Mouse (Mus musculus): ENCODE measurements at regions not wholly inside any gene's neighbourhood (a gene's known extent, or its start where the extent isn't known, plus 50 kb on each side); places are given as distances from the start of the nearest gene placed in this dataset.

GRCm38 (mm10) chr17:48858891-48859290 is 73.3 kb upstream of the Lrfn2 start:
- ATAC-seq (replicated peaks; ENCODE audit: low read depth, poor library complexity, severe bottlenecking) = no peak

- ATAC-seq (replicated peaks; ENCODE audit: low read depth, poor library complexity, severe bottlenecking) = no peak
These were observed 61.7 kb upstream of the Lrfn2 start for GRCm38 (mm10) chr17:48870443-48870842.

GRCm38 (mm10) chr17:48877505-48877904 is 54.7 kb upstream of the Lrfn2 start:
- no peak for ATAC-seq (replicated peaks; ENCODE audit: low read depth, poor library complexity, severe bottlenecking)

- ATAC-seq (replicated peaks; ENCODE audit: low read depth, poor library complexity, severe bottlenecking) = no peak
These were observed 51.6 kb upstream of the Lrfn2 start for GRCm38 (mm10) chr17:48880590-48880989.

GRCm38 (mm10) chr17:48881946-48882345 is 50.2 kb upstream of the Lrfn2 start:
- no peak for ATAC-seq (replicated peaks; ENCODE audit: low read depth, poor library complexity, severe bottlenecking)
